Mouse (Mus musculus): ENCODE results near the gene Pkn1.

The Pkn1 gene

DNA sequence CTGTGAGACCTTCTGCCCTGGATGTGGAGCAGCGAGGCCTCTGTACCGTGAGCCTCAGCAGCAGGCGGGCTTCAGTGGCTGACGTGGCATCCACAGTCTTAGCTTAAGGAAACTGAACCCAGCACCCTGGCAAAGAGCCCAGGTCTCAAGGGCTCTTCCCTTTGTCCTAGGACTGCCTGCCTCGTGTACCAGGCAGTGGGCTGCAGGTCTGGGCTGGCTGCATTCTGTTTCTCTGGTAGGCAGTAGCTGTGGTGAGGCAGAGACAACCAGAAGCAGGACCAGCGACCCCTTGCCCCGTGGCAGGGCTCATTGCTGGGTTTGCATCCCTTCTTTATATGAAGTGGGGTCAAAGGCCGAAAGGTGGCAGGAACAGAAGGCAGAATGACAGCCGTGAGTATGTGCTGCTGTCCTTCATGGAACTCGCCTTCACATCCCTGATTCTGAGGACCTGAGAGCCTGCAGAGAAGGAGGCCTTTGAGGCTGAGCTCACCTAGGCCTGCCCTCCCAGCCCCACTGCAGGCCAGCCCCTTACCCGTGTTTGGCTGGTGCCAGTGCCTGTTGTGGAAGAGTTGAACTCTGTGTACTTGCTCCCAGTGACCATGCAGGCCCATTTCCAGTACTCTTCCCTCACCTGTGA is 24.6 kb upstream of the Pkn1 start:
- no peak for DNase-seq

DNA sequence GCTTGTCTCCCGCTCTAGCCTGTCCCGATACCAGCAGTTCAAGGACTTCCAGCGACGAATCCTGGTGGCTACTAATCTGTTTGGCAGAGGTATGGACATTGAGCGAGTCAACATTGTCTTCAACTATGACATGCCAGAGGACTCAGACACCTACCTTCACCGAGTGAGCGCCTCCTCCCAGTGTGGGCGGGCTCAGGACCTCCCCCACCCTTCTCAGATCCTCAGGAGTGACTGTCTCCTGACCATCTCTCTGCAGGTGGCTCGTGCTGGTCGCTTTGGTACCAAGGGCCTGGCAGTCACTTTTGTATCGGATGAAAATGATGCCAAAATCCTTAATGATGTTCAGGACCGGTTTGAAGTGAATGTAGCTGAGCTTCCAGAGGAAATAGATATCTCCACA is 23.7 kb upstream of the Pkn1 start:
- no peak for DNase-seq

DNA sequence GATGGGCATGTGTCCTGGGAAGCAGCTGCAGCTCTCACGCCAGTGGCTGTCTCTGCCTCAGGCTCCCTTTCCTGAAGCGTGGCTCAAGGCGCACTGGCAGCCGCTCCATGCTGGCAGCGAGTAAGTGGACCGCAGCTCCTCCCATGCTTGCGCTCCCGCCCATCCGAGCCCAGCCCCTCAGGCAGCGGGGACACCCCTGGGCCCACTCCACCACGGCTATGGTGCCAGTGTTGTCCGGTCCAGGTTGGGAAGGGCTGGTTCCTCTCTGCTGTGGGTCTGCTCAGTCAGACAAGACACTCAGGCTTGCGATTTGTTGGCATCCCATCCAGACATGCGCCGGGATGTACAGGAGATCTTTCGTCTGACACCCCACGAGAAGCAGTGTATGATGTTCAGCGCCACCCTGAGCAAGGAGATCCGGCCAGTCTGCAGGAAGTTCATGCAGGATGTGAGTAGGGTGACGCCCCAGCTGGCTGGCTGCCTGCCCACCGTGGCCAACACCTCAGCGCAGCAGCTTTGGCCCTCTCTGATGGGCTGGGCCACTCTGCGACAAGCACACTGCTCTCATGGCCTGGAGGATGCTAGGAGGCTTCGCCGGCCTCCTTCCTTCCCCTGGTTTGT is 22.5 kb upstream of the Pkn1 start:
- no peak for DNase-seq

DNA sequence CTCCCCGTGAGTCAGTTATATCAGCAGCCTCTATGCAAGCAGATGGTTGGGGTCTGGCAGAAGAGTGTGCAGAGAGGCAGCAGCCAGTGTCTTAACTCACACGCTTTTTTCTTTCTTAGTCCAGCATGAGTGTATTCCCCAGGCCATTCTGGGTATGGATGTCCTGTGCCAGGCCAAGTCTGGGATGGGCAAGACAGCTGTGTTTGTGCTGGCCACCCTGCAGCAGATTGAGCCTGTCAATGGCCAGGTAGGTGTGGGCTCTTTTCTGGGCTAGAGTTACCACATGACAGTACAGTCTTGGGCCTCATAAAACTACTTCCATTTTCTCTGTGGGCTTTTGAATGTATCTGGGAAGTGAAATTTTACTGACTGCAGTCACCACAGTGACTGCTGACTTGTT is 20.7 kb upstream of the Pkn1 start:
- DNase-seq, result no peak

DNA sequence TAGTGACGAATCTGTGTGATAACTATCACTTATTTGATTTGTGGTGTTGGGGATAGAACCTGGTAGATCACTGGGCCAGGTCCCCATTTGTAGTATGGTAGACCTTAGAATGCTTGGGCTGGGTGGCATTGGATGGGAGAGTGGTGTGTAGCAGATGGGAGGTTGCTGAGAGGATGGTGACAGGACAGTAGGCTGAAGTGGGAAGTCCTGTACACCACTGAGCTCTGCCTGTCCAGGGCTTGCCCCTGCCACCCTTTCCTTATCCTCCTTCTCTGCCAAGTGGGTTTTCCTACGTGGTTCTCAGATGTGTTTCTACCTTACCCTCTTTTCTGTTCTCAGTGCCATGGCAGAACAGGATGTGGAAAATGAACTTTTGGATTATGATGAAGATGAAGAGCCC is 20.1 kb upstream of the Pkn1 start:
- no peak for DNase-seq

DNA sequence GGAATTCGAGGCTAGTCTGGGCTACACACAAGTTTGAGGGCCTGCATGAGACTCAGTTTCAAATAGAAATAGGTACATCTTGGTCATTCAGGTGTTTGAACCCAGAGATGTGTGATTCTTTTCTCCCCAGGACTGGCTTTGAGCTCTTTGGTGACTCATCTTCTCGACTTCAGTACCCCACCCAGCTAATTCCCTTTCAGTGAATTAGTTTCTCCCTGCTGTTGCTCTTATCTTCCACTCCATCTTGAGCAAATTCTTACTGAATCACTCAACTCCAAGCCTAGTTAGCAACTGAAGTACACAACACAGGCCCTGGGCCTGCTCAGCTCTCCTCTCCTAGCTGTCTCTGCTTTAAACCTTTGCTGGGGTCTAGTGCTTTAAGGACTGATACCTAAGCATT is 17.6 kb upstream of the Pkn1 start:
- DNase-seq, result no peak

DNA sequence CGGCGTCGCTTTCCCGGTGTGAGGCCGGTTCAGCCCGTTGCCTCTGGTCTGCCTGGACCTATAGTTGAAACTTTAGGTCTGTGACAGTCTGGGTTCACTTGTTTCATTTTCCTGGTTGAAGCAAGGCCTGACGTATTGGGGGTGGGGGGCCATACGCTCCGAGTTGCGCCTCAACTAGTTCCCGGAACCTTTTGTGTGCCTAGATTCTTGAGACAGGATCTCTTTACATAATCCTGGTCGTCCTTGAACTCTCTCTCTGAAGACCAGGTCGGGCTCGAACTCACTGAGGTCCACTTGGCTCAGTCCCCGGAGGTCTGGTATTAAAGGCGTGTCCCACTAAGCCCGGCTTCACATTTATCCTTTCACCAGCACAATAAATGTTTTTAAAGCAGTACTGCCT is 16.8 kb upstream of the Pkn1 start:
- DNase-seq, result no peak

DNA sequence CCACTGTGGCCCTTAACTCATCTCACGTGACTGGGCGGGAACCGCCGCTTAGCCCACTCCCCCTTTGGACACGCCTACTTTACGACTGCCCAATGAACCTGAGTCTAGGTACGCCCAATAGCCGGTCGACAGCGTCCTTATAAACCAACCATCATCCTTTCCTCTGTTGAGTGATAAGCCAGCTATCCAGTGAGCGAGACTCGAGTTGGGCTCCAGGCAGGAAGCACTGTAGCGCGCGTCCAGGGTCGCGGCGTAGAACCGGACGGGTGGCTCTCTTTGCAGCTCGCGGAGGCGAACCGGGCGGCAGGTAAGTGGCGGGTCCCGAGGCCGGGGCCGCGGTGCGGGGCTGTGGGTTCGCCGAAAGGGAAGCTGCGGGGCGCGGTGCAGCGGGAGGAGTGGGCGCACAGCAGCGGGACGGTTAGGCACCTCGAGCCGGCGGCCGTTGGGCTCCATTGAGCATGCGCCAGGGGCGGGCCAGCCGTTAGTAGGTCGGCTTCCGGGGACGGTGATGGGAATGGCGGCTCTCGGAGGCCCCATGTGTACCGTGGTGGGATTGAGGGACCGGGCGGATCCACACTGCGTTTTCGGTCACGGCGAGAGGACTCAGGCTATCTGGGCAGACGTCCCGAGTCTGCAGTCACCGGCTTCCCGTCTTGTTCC is 16.2 kb upstream of the Pkn1 start, which contains the start of gene Ddx39:
TSS of gene Ddx39 (plus strand) at position 147 of the 660 bp plus-strand sequence.
- DNase-seq, result peak; percentile 98

DNA sequence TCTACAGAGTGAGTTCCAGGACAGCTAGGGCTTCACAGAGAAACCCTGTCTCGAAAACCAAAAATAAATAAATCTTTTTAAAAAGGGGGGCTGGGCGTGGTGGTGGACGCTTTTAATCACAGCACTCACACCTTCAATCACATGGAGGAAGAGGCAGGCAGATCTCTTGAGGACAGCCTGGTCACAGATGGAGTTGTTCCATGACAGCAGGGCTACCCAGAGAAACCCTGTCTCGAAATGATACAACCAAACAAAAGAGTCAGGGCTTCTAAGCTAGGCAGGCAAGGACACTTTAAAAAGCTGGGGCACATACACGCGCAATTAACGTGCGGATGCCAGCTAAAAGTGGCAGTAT is 15.7 kb upstream of the Pkn1 start:
- DNase-seq, result no peak

DNA sequence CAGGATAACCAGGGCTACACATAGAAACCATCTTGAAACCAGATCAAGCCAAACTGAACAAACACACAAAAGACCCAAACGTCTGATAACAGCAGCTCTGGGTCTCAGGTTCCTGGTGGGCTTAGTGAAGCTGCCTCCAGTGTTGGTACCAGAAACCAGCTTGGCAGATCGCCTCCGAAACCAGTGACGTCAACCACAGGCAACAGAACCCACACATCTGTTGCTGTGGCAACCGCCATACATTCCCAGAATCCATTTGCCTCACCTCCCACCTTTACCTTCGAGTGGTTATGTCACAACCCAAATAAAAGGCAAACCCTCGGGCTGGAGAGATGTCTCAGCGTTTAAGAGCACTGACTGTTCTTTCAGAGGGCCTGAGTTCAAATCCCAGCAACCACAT is 8.6 kb upstream of the Pkn1 start:
- no peak for DNase-seq

DNA sequence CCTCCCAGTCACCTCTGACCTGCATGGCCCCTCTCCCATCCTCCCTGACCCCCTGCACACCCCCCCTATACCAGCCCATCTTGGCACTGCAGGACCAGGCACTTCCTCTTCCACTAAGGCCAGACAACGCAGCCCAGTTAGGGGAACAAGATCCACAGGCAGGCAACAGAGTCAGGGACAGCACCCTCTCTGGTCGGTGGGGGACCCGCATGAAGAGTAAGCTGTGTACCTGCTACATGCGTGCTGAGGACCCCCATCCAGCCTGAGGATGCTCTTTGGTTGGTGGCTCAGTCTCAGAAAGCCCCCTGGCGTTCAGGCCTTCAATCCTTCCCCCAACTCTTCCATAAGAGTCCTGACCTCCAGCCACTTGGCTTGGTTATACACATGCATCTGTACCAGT is 7.4 kb upstream of the Pkn1 start:
- no peak for DNase-seq

DNA sequence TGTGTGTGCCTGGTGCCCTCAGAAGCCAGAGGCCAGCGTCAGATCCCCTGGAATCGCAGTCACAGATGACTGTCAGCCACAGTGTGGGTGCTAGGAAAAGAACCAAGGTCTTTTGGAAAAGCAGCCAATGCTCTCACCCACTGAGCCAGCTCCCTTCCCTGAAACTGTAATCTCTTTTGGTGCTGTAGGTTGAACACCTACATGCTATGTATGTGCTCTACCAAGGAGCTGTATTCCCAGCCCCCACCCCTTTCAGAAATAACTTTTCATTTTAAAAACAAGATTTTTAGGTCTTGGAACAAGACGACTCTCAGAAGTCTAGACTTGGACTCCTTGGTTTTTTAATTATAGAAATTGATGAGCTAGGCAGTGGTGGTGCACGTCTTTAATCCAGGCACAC is 4.4 kb upstream of the Pkn1 start:
- DNase-seq, result no peak

DNA sequence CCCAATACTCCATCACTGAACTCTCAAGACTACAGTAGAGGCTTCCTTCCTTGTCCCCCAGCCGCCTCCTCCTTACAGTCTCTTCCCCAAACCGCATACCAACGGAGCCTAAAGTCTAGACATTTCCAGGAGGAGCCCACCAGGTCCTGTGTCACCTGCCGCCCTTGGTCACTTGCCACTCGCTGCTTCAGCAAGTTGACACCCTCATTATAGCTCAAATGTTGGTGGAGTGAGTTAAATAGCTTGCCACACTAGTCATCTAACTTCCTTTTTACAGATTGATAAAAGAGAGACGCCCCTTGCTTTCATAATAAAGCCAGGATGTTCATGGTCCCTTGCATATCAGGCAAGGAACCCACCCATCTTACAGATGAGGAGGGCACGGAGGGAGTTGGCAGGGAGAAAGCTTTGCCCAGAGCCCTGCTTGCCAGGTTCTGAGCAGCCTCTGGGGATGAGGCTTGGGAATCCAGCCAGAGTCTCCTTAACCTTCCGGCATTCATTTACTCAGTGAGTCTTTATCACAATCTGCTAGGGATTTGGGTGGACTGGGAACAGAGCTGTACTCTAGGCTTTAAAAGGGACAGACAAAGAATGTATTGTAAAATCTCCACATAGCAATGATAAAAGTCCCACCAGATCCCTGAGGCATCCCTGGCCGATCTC is 1.6 kb upstream of the Pkn1 start:
- DNase-seq, result no peak

DNA sequence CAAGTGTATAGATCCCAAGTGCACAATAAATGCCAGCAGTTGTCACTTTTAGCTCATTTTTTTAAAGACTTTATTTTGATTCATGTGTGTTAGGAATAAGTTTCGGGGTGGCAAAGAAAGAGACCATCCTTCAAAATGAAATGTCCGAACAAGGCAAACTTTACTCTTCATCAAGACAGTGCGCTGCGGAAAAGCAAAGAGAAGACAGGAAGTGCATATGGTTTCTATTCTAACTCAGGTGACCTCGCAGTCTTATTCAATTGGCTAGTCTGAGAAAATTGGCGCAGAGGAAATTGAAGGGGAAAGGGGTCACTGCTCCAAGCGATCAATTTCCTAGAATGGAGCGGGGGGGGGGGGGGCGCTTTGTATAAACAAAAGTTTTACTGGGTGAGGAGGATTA is 587 bp upstream of the Pkn1 start:
- DNase-seq, result peak; percentile 74

DNA sequence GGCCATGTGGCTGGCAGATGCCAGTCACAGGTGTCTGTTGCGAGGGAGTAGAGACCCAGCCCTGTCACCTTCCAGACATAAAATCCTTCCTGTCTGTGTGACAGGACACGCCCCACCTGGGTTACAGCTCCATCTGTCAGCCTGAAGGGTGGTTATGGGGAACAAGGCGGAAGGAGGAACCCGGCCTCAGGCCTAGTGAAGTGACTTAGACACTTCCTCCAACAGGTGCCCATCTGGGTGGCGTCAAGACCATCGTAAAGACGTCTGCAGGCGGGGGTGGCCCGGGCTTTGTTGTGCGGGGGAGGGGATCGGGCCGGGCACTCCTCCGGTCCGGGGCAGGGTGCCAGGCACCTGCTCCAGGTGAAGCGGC is 703 bp downstream of the Pkn1 start:
- peak; percentile 31 for DNase-seq

DNA sequence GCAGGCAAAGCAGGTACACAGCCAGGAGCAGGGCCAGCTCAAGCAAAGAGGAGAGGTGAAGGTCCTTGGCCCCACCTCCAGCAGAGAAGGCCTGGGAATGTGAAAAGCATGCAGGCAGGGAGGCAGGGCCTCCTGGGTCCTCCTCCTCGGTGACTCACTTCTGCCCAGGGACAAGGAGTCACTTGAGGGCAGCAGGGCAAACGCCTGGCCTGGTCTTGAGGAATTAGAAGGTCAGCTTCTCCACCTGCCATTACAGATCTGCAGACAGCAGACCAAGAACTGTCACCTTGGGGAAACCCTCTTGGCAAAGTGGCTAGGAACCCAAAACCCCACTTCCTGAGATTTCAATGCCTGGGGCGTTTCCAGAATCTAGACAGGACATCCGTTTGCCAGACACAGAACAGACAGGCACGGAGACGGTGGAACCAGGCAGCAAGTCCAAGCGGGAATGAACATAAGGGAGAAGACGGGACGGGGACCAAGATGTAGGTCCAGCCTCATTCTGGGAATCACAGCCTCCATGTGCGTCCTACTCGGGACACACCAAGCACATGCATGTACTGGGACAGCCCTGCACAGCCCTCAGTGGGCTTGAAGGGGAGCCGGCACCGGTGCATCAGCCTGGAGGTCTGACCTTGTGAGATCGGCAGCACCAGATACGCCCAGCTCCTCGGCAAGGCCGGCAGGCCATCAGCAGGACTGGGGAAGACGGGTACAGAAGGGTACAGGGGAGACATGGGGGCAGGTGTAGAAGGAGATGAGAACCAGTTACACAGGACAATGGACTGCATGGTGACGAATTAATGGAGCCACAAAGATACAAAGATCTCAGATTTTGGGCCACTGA is 1.4 kb downstream of the Pkn1 start:
- no peak for DNase-seq

DNA sequence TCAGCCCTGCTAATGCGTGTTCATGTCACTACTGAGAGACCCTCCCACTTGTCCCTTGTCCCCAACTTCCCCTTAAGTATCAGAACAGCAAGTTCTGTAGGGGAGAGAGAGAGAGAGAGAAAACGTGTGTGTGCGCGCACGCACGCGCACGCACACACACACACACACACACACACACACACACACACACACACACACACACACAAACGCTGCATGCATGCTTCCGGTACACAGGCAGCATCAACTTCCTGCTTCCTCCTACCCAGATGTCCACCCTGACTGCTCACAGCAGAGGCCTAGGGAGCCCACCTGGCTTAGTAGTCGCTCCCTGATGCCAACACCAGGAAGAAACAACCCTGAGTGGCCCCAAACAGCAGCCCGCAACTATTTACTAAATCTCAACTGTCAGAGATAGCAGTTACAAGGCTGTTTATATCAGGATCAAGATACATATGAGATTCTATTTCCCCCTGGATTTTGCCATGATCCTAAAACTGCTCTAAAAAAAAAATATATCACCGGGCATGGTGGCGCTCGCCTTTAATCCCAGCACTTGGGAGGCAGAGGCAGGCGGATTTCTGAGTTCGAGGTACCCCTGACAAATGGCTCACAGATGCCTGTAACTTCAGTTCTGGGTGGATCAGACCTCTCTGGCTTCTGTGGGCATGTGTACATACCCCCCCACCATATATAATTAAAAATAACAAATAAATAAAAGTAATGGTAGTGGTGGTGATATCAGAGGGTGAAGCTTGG is 3.5 kb downstream of the Pkn1 start:
- no peak for DNase-seq

DNA sequence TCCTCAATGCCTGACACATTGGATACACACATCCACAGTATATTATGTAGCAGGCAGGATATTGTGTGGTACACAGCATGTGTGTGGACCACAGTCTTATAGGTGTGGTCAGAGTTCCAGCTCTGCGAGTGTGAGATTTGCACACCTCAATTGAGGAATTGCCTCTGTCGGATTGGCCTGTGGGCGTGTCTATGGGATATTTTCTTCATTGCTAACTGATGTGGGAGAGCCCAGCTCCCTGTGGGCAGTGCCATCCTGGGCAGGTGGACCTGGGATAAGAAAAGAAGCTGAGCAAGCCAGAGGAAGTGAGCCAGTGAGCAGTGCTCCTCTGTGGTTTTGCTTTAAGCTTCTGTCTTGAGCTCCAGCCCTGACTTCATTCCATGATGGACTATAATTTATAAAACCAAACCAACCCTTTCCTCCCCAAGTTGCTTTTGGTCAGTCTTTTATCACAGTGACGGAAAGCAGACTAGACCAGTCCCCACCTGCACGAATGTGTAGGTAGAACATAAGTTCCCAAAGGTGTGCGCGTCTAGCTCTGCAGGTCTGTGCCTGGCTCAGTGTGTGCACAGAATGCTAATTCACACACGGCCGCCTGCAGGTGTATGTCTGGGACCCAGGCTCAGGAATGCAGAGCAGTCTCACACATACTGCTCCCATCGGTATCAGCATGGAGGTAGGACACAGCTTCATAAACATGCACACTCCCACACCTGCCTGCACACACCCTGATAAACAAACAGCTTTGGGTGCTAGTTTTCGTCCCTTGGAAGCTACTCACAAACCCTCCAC is 4.4 kb downstream of the Pkn1 start:
- no peak for DNase-seq

DNA sequence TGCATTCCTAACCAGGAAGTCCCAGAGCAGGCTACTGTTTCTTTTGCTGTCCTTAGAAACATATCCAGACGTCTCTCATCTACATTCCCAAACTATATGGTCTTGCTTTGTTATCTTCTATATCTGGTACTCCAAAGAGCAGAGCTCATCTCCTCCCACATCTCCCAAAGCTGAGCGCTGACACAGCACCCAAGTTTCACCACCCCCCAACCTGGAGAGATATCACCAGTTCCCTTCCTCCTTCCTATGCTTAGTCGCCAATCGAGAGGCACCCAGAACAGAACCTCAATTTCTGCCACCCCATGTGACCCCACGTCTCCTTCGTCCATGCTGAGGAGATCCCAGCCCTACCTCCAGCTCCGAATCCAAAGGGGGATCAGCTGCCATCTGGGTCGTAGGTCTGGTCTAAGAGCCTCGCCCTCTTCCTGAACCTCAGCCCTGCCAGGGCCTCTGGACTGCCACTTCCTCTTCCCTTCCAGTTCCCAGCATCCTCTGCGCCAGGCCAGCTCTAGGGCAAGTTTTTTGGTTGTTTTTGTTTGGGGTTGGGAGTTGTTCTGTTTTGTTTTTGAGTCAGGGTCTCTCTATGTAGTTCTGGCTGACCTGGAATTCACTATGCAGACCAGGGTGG is 5.3 kb downstream of the Pkn1 start:
- DNase-seq, result no peak

DNA sequence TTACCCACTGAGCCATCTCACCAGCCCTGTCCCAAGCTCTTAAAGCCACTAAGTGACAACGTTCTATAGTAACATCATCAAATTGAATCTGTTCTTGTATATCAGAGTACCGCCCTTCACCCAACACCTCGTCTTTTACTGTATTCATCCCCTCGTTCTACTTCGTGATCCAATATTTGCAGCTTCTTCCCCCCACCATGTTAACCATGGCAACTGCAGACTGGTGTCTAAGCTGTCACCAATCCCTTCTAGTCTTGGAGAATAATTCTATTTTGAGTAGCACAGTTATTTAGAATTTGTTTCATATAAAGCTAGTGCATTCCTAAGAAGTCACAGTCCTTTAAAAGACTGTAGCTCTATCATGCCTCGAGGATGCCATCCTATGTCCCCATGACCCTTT is 9.7 kb downstream of the Pkn1 start:
- no peak for DNase-seq

DNA sequence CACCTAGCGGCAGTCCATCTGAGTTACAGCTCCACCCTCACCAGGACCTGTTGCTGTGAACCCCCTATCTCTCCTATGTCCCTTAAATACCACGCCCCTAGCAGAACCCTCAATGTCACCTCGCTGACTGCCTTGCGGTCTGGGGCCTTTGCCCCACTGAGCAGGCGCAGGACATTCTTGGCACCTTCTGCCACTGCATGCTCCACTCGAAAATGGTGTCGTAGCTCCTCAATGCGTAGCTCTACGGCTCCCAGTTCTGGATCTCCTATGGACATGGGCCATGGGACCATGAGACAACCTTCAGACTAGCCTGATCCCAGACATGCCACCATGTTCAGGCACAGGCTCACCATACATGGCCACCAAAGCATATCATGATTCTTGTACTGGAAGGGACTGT is 14.5 kb downstream of the Pkn1 start:
- DNase-seq, result no peak

Data from embryo, embryonic 11 days (tissue).